Mouse (Mus musculus) MEL (cell line): ENCODE measurements around the gene Tmem179b. TPM values are rescaled to one million over a fixed set of nuclear protein-coding genes. Genes with fewer than 3 reads are reported as not detected.

Experiments
- DNase-seq: peaks from one replicate; pipeline ENCODE4 v3.0.0; 2011; ENCODE audit warnings: low read depth, low spot score
- H3K27ac ChIP-seq: 2 replicates; pipeline ENCODE4 v1.5.1; 2012; ENCODE audit warnings: low read depth, mild to moderate bottlenecking, control low read depth, low read length, moderate library complexity; ENCODE audit not compliant: control insufficient read depth
- H3K27me3 ChIP-seq, 2 experiments: fragments of 150-350 bp in 1 of 2; sonication (generic) in 1 of 2; 2 replicates each; pipeline ENCODE4 v1.6.1; 2012; ENCODE audit warnings: low read length in 2 of 2, mild to moderate bottlenecking in 2 of 2, improper control_type of control experiment in 1 of 2, moderate library complexity in 1 of 2; ENCODE audit not compliant: insufficient read depth in 2 of 2, control insufficient read depth in 1 of 2
- H3K36me3 ChIP-seq, 2 experiments: 2 replicates each; pipeline ENCODE4 v1.6.1; 2012 to 2014; ENCODE audit warnings: low read length in 2 of 2, improper control_type of control experiment in 1 of 2, inconsistent platforms in 1 of 2, mild to moderate bottlenecking in 1 of 2; ENCODE audit not compliant: insufficient read depth in 2 of 2, control insufficient read depth in 1 of 2
- H3K4me1 ChIP-seq, 2 experiments: fragments of 150-350 bp in 1 of 2; sonication (generic) in 1 of 2; 2 replicates each; pipeline ENCODE4 v1.6.1; 2012; ENCODE audit warnings: low read length in 2 of 2, improper control_type of control experiment in 1 of 2, mild to moderate bottlenecking in 1 of 2; ENCODE audit not compliant: insufficient read depth in 2 of 2, control insufficient read depth in 1 of 2
- H3K4me3 ChIP-seq, 2 experiments: fragments of 150-350 bp in 1 of 2; sonication (generic) in 1 of 2; 2 replicates each; pipeline ENCODE4 v1.5.1; 2012; ENCODE audit warnings: low read depth in 2 of 2, low read length in 2 of 2, mild to moderate bottlenecking in 2 of 2, moderate library complexity in 2 of 2, control low read depth in 1 of 2, improper control_type of control experiment in 1 of 2; ENCODE audit not compliant: control insufficient read depth in 1 of 2, insufficient read depth in 1 of 2
- H3K79me2 ChIP-seq: 2 replicates; pipeline ENCODE4 v1.6.1; 2012; ENCODE audit warnings: mild to moderate bottlenecking, low read length, moderate library complexity; ENCODE audit not compliant: control insufficient read depth, poor library complexity, insufficient read depth
- H3K9ac ChIP-seq: 2 replicates; pipeline ENCODE4 v1.6.1; 2012; ENCODE audit warnings: low read depth, mild to moderate bottlenecking, control low read depth, low read length, moderate library complexity; ENCODE audit not compliant: control insufficient read depth, poor library complexity, severe bottlenecking
- H3K9me3 ChIP-seq: fragments of 150-350 bp; sonication (generic); replicated peaks from 2 replicates; pipeline ENCODE4 v1.6.1; 2012; ENCODE audit warnings: mild to moderate bottlenecking, low read length, improper control_type of control experiment, moderate library complexity; ENCODE audit not compliant: insufficient read depth
- CHD1 ChIP-seq: IDR thresholded peaks from 2 replicates; pipeline ENCODE4 v1.6.1; 2012; ENCODE audit warnings: low read depth, mild to moderate bottlenecking, inconsistent platforms, low read length, improper control_type of control experiment
- CHD2 ChIP-seq: IDR thresholded peaks from 2 replicates; pipeline ENCODE4 v1.6.1; 2011; ENCODE audit warnings: low read length, improper control_type of control experiment
- E2F4 ChIP-seq: IDR thresholded peaks from 2 replicates; pipeline ENCODE4 v1.6.1; 2011; ENCODE audit warnings: low read depth, low read length, improper control_type of control experiment, borderline replicate concordance
- ELF1 ChIP-seq: IDR thresholded peaks from 2 replicates; pipeline ENCODE4 v1.6.1; 2014; ENCODE audit warnings: low read depth, mild to moderate bottlenecking, inconsistent platforms, low read length, improper control_type of control experiment, moderate library complexity
- ETS1 ChIP-seq: IDR thresholded peaks from 2 replicates; pipeline ENCODE4 v1.6.1; 2012; ENCODE audit warnings: low read depth, mild to moderate bottlenecking, inconsistent platforms, low read length, improper control_type of control experiment, moderate library complexity
- GABPA ChIP-seq: IDR thresholded peaks from 2 replicates; pipeline ENCODE4 v1.6.1; 2012; ENCODE audit warnings: low read depth, mild to moderate bottlenecking, inconsistent platforms, low read length, improper control_type of control experiment, moderate library complexity
- GATA1 ChIP-seq: IDR thresholded peaks from 2 replicates; pipeline ENCODE4 v1.6.1; 2011; ENCODE audit warnings: low read depth, low read length, improper control_type of control experiment
- HCFC1 ChIP-seq: IDR thresholded peaks from 2 replicates; pipeline ENCODE4 v1.6.1; 2012; ENCODE audit warnings: low read depth, mild to moderate bottlenecking, inconsistent platforms, low read length, improper control_type of control experiment, moderate library complexity
- JUND ChIP-seq: IDR thresholded peaks from 2 replicates; pipeline ENCODE4 v1.6.1; 2011; ENCODE audit warnings: low read depth, mild to moderate bottlenecking, improper control_type of control experiment, low read length
- KAT2A ChIP-seq: conservative IDR thresholded peaks from 2 replicates; pipeline ENCODE4 v1.6.1; 2012; ENCODE audit warnings: low read depth, low read length, improper control_type of control experiment, inconsistent platforms
- MAX ChIP-seq: IDR thresholded peaks from 2 replicates; pipeline ENCODE4 v1.6.1; 2011; ENCODE audit warnings: low read length, improper control_type of control experiment
- MXI1 ChIP-seq: IDR thresholded peaks from 2 replicates; pipeline ENCODE4 v1.6.1; 2011; ENCODE audit warnings: mild to moderate bottlenecking, low read depth, low read length, improper control_type of control experiment
- MYB ChIP-seq: IDR thresholded peaks from 2 replicates; pipeline ENCODE4 v1.6.1; 2011; ENCODE audit warnings: mild to moderate bottlenecking, low read depth, low read length, improper control_type of control experiment
- NELFE ChIP-seq: IDR thresholded peaks from 2 replicates; pipeline ENCODE4 v1.6.1; 2011; ENCODE audit warnings: low read depth, low read length, improper control_type of control experiment
- NRF1 ChIP-seq: IDR thresholded peaks from 2 replicates; pipeline ENCODE4 v1.6.1; 2014; ENCODE audit warnings: low read depth, mild to moderate bottlenecking, inconsistent platforms, low read length, improper control_type of control experiment, moderate library complexity; ENCODE audit not compliant: poor library complexity, insufficient read depth, severe bottlenecking
- POLR2A ChIP-seq, 2 experiments: IDR thresholded peaks; 2 replicates each; pipeline ENCODE4 v1.6.1; 2011 to 2012; ENCODE audit warnings: low read length in 2 of 2, mild to moderate bottlenecking in 2 of 2, control low read depth in 1 of 2, improper control_type of control experiment in 1 of 2, low read depth in 1 of 2, moderate library complexity in 1 of 2; ENCODE audit not compliant: control insufficient read depth in 1 of 2, insufficient read depth in 1 of 2, poor library complexity in 1 of 2
- POLR2AphosphoS2 ChIP-seq: IDR thresholded peaks from 2 replicates; pipeline ENCODE4 v1.6.1; 2011; ENCODE audit warnings: low read length, improper control_type of control experiment
- POLR2AphosphoS5 ChIP-seq: IDR thresholded peaks from 2 replicates; pipeline ENCODE4 v1.6.1; 2012; ENCODE audit warnings: low read depth, borderline replicate concordance, mild to moderate bottlenecking, inconsistent platforms, low read length, moderate library complexity, mixed read lengths
- RAD21 ChIP-seq: IDR thresholded peaks from 2 replicates; pipeline ENCODE4 v1.6.1; 2011; ENCODE audit warnings: mild to moderate bottlenecking, low read depth, low read length, improper control_type of control experiment
- TCF12 ChIP-seq: IDR thresholded peaks from 2 replicates; pipeline ENCODE4 v1.6.1; 2014; ENCODE audit warnings: low read depth, mild to moderate bottlenecking, inconsistent platforms, low read length, improper control_type of control experiment, moderate library complexity
- UBTF ChIP-seq: IDR thresholded peaks from 2 replicates; pipeline ENCODE4 v1.6.1; 2012; ENCODE audit warnings: low read depth, mild to moderate bottlenecking, inconsistent platforms, low read length, improper control_type of control experiment, moderate library complexity, borderline replicate concordance; ENCODE audit not compliant: insufficient read depth
- USF2 ChIP-seq, 2 experiments: IDR thresholded peaks; 2 replicates each; pipeline ENCODE4 v1.6.1; 2011 to 2012; ENCODE audit warnings: improper control_type of control experiment in 2 of 2, low read length in 2 of 2, borderline replicate concordance in 1 of 2, inconsistent platforms in 1 of 2, low read depth in 1 of 2, mild to moderate bottlenecking in 1 of 2; ENCODE audit not compliant: insufficient read depth in 1 of 2
- ZC3H11A ChIP-seq: IDR thresholded peaks from 2 replicates; pipeline ENCODE4 v1.6.1; 2012; ENCODE audit warnings: low read depth, mild to moderate bottlenecking, inconsistent platforms, low read length, improper control_type of control experiment
- ZMIZ1 ChIP-seq: IDR thresholded peaks from 2 replicates; pipeline ENCODE4 v1.6.1; 2012; ENCODE audit warnings: low read depth, mild to moderate bottlenecking, inconsistent platforms, low read length, improper control_type of control experiment, moderate library complexity
- polyA plus RNA-seq, 2 experiments: library from polyadenylated mRNA; stranded (reverse) in 1 of 2; unstranded in 1 of 2; fragments of >175 nt in 1 of 2; fragments of >200 nt in 1 of 2; gene quantifications; 2 replicates each; pipeline versions ENCODE4 v1.2.1 to v1.2.4; 2012; ENCODE audit warnings: low replicate concordance in 2 of 2, low read depth in 1 of 2; ENCODE audit not compliant: insufficient read length in 2 of 2, insufficient read depth in 1 of 2, missing spikeins in 1 of 2
- total RNA-seq: library from RNA; depleted of rRNA; stranded (reverse); fragments of 300-350 nt; gene quantifications from 2 replicates; pipeline ENCODE4 v1.2.3, GENCODE M21; 2012

Tmem179b gene
- total and polyA plus RNA-seq, 3 experiments = 60.0 to 101 TPM; not detected in 1

- H3K27me3 ChIP-seq = no peaks in the 10 kb centered on the region
- DNase-seq = peak; percentile 52
- H3K27ac ChIP-seq = peak overlapping the region; percentile 95
- peaks cover 8 to 19% of the 10 kb centered on the region in 2 experiments for H3K36me3 ChIP-seq
- peak overlapping the region; percentile 99 for H3K9ac ChIP-seq
- no peaks in the 10 kb centered on the region for H3K9me3 ChIP-seq
- H3K4me3 ChIP-seq = peak overlapping the region; percentile 73 to 84
- no peak for TF ChIP-seq GATA1
- peak; percentile 77; the same call in 1 of the 2 replicates for TF ChIP-seq CHD1
- peaks cover 0 to 14% of the 10 kb centered on the region in 2 experiments; a peak in 2 of 4 replicates for H3K4me1 ChIP-seq
- peaks cover 21% of the 10 kb centered on the region for H3K79me2 ChIP-seq
Observed at GRCm38 (mm10) chr19:8774951-8775421, 719 bp upstream of the Tmem179b start.

GRCm38 (mm10) chr19:8773409-8773808, 858 bp downstream of the Tmem179b start:
- H3K9me3 ChIP-seq = no peaks in the 10 kb centered on the region
- peak overlapping the region; percentile 99 for H3K9ac ChIP-seq
- H3K27me3 ChIP-seq = no peaks in the 10 kb centered on the region
- TF ChIP-seq POLR2A (IDR thresholded peaks at IDR 0.05; ENCODE audit: control insufficient read depth in 1 of 2, insufficient read depth in 1 of 2, low read depth in 1 of 2, low read length in 2 of 2, poor library complexity in 1 of 2) (peak in 1 of 2 experiments; percentile 33; a peak in 2 of 4 replicates), MAX (no peak), POLR2AphosphoS2 (peak; percentile 14; the same call in 1 of the 2 replicates), JUND (no peak)
- peak overlapping the region; percentile 95 for H3K27ac ChIP-seq
- H3K79me2 ChIP-seq = peaks cover 21% of the 10 kb centered on the region
- DNase-seq = peak; percentile 55
- H3K4me3 ChIP-seq = peak overlapping the region; percentile 73 to 84
- peaks cover 0 to 14% of the 10 kb centered on the region in 2 experiments; a peak in 2 of 4 replicates for H3K4me1 ChIP-seq
- peaks cover 14 to 19% of the 10 kb centered on the region in 2 experiments for H3K36me3 ChIP-seq

GRCm38 (mm10) chr19:8772996-8773395, 1.3 kb downstream of the Tmem179b start:
- no peaks in the 10 kb centered on the region for H3K27me3 ChIP-seq
- no peaks in the 10 kb centered on the region for H3K9me3 ChIP-seq
- peaks cover 14 to 19% of the 10 kb centered on the region in 2 experiments for H3K36me3 ChIP-seq
- DNase-seq = peak; percentile 85
- peaks cover 21% of the 10 kb centered on the region for H3K79me2 ChIP-seq
- peak overlapping the region; percentile 99 for H3K9ac ChIP-seq
- peaks cover 0 to 14% of the 10 kb centered on the region in 2 experiments; a peak in 2 of 4 replicates for H3K4me1 ChIP-seq
- H3K4me3 ChIP-seq = peak overlapping the region; percentile 73 to 84
- H3K27ac ChIP-seq = peak overlapping the region; percentile 95
- peak; percentile 84 for TF ChIP-seq MXI1
- TF ChIP-seq ZMIZ1 = no peak; the same call in 1 of the 2 replicates
- TF ChIP-seq ELF1 = no peak
- TF ChIP-seq KAT2A = no peak
- no peak for TF ChIP-seq USF2 (IDR thresholded peaks at IDR 0.05; ENCODE audit: borderline replicate concordance in 1 of 2, insufficient read depth in 1 of 2, low read depth in 1 of 2, low read length in 2 of 2)
- peak; percentile 78 for TF ChIP-seq ETS1
- 0 out of 2 replicates have a peak, but pooled peaks have one; percentile 25 for TF ChIP-seq POLR2AphosphoS5
- TF ChIP-seq UBTF = no peak
- no peak for TF ChIP-seq E2F4
- TF ChIP-seq JUND = no peak
- peak; percentile 68 for TF ChIP-seq TCF12
- TF ChIP-seq ZC3H11A = no peak
- no peak for TF ChIP-seq NELFE
- TF ChIP-seq MAX = no peak
- TF ChIP-seq POLR2A (IDR thresholded peaks at IDR 0.05; ENCODE audit: control insufficient read depth in 1 of 2, insufficient read depth in 1 of 2, low read depth in 1 of 2, low read length in 2 of 2, poor library complexity in 1 of 2) = peak in 1 of 2 experiments; percentile 51; a peak in 2 of 4 replicates
- TF ChIP-seq CHD2 = no peak
- TF ChIP-seq HCFC1 = peak; percentile 54; the same call in 1 of the 2 replicates
- no peak for TF ChIP-seq MYB
- peak; percentile 87 for TF ChIP-seq GATA1
- TF ChIP-seq NRF1 = 0 out of 2 replicates have a peak, but pooled peaks have one; percentile 21
- TF ChIP-seq RAD21 = no peak
- TF ChIP-seq GABPA = no peak
